Mouse (Mus musculus): Measurements from ENCODE around the gene Ggnbp2.

- TF ChIP-seq POLR2A (IDR thresholded peaks at IDR 0.05; ENCODE audit: insufficient read length, low read depth): no peak
- TF ChIP-seq TCF12 (IDR thresholded peaks at IDR 0.05; ENCODE audit: insufficient read depth, poor library complexity, severe bottlenecking): no peak
- TF ChIP-seq USF1 (IDR thresholded peaks at IDR 0.05; ENCODE audit: low read depth): no peak
- no peak for TF ChIP-seq POLR2AphosphoS2 (IDR thresholded peaks at IDR 0.05; ENCODE audit: insufficient read length, low read depth)
- no peak for TF ChIP-seq E2F4 (IDR thresholded peaks at IDR 0.05; ENCODE audit: insufficient read depth)
- no peak for TF ChIP-seq MYOG (IDR thresholded peaks at IDR 0.05; ENCODE audit: control insufficient read depth in 1 of 3, insufficient read depth in 1 of 3, insufficient read length in 2 of 3, low read depth in 2 of 3)
- TF ChIP-seq MYOD1 (IDR thresholded peaks at IDR 0.05; ENCODE audit: control insufficient read depth in 1 of 3, insufficient read length in 2 of 3, low read depth in 2 of 3): no peak
- no peak for TF ChIP-seq SRF (IDR thresholded peaks at IDR 0.05; ENCODE audit: control insufficient read depth, insufficient read length, low read depth)
- TF ChIP-seq MAX (IDR thresholded peaks at IDR 0.05; ENCODE audit: low read depth): no peak
- TF ChIP-seq CEBPB (IDR thresholded peaks at IDR 0.05; ENCODE audit: insufficient read depth, poor library complexity, severe bottlenecking): no peak
- TF ChIP-seq TCF3 (IDR thresholded peaks at IDR 0.05; ENCODE audit: insufficient read length, low read depth): no peak
Measured at GRCm38 (mm10) chr11:84868786-84869259, 1.8 kb downstream of the Ggnbp2 start.

Measured in myocyte (in vitro differentiated cells).